In the genomic region with DNA sequence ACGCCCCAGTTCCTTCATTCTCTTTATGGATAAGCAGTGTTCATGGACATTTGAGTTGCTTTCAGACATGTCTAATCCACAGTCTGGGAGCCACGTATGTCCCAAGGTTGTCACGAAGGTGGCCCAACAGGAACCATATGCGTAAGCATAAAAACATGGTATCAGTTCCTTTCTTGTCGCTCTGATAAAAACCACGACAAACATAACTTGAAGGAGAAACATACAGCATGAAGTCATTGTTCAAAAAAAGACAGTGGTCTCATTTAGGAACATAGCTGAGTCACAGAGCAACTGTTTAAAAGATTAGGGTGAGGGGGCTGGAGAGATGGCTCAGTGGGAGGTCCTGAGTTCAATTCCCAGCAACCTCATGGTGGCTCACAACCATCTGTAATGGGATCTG, we compare ENCODE assay signal across 13 mouse cellular contexts.
"Had no signal": no experiment of that assay in that cellular context is flagged by ENCODE, and none has a peak within 500 bp of the region (broad histone marks: within the 10 kb centered on the region; RNA-seq: fewer than 3 reads in every experiment).

No protein-coding gene starts in this region.

- H3K27me3 ChIP-seq: kidney, embryonic 15.5 days; midbrain, embryonic 13.5 days; neural tube, embryonic 15.5 days had no signal

- H3K27ac ChIP-seq: kidney, embryonic 15.5 days; left cerebral cortex, adult 2 months; limb, embryonic 10.5 days; midbrain, embryonic 13.5 days; neural tube, embryonic 15.5 days had no signal

- H3K9me3 ChIP-seq: kidney, embryonic 15.5 days; limb, embryonic 10.5 days; midbrain, embryonic 13.5 days; neural tube, embryonic 15.5 days had no signal

- H3K9ac ChIP-seq: kidney, embryonic 15.5 days; lung, embryonic 14.5 days; midbrain, embryonic 13.5 days; neural tube, embryonic 15.5 days had no signal

- H3K4me3 ChIP-seq: kidney, embryonic 15.5 days; left cerebral cortex, adult 2 months; limb, embryonic 10.5 days; midbrain, embryonic 13.5 days; myocyte; neural tube, embryonic 15.5 days had no signal

- ATAC-seq: midbrain, embryonic 13.5 days had no signal

- H3K4me2 ChIP-seq: kidney, embryonic 15.5 days; liver, embryonic 11.5 days; lung, embryonic 14.5 days; midbrain, embryonic 13.5 days; neural tube, embryonic 15.5 days had no signal

- DNase-seq: kidney, adult 18-20 months; kidney, postnatal 14 days; lung, embryonic 14.5 days; lung, postnatal 10 days; thymus, adult 2 months; thymus, postnatal 25 days had no signal
